Mouse (Mus musculus) heart, embryonic 14.5 days (tissue): Measurements from ENCODE around the gene Ppm1n. TPM values are rescaled to one million over a fixed set of nuclear protein-coding genes. Genes with fewer than 3 reads are reported as not detected.
"Not testable (repeated sequence)": the region's sequence is repeated elsewhere in the genome, so short reads cannot be mapped to it uniquely, and the experiment has no call there.

Source experiments
- ATAC-seq: fragments of 200-750 bp; cut with Nextera tagmentation; 2 replicates; pipeline ENCODE4 v1.8.0; 2017; ENCODE audit warnings: low read depth, moderate TSS enrichment; ENCODE audit not compliant: insufficient number of reproducible peaks, insufficient read depth, low FRiP score
- H3K27ac ChIP-seq, 2 experiments: fragments of 200-500 bp in 1 of 2; fragments of 300-500 bp in 1 of 2; sonication (generic) in 1 of 2; replicated peaks in 1 of 2; 2 replicates each; pipeline ENCODE4 v1.5.1; 2012 to 2014; ENCODE audit warnings: low read depth in 2 of 2, low read length in 2 of 2, control low read depth in 1 of 2, mild to moderate bottlenecking in 1 of 2, mixed read lengths in 1 of 2; ENCODE audit not compliant: control insufficient read depth in 1 of 2, insufficient read depth in 1 of 2
- H3K27me3 ChIP-seq: fragments of 300-500 bp; sonication (generic); 2 replicates; pipeline ENCODE4 v1.6.1; 2014; ENCODE audit warnings: mild to moderate bottlenecking, low read length, control low read depth; ENCODE audit not compliant: control insufficient read depth, insufficient read depth
- H3K36me3 ChIP-seq: fragments of 300-500 bp; sonication (generic); 2 replicates; pipeline ENCODE4 v1.6.1; 2014; ENCODE audit warnings: mild to moderate bottlenecking, control low read depth, low read length, mixed read lengths; ENCODE audit not compliant: control insufficient read depth, insufficient read depth
- H3K4me1 ChIP-seq, 2 experiments: fragments of 200-500 bp in 1 of 2; fragments of 300-500 bp in 1 of 2; sonication (generic) in 1 of 2; 2 replicates each; pipeline ENCODE4 v1.6.1; 2012 to 2014; ENCODE audit warnings: low read length in 2 of 2, control low read depth in 1 of 2, mixed read lengths in 1 of 2; ENCODE audit not compliant: control insufficient read depth in 2 of 2, insufficient read depth in 2 of 2
- H3K4me2 ChIP-seq: fragments of 300-500 bp; sonication (generic); 2 replicates; pipeline ENCODE4 v1.6.1; 2014; ENCODE audit warnings: mild to moderate bottlenecking, low read length
- H3K4me3 ChIP-seq, 2 experiments: fragments of 200-500 bp in 1 of 2; fragments of 300-500 bp in 1 of 2; sonication (generic) in 1 of 2; 2 replicates each; pipeline ENCODE4 v1.5.1; 2012 to 2014; ENCODE audit warnings: low read length in 2 of 2, mild to moderate bottlenecking in 2 of 2, control low read depth in 1 of 2, low read depth in 1 of 2, moderate library complexity in 1 of 2; ENCODE audit not compliant: control insufficient read depth in 1 of 2, insufficient read depth in 1 of 2
- H3K9ac ChIP-seq: fragments of 300-500 bp; sonication (generic); 2 replicates; pipeline ENCODE4 v1.6.1; 2014; ENCODE audit warnings: mild to moderate bottlenecking, low read length
- H3K9me3 ChIP-seq: fragments of 300-500 bp; sonication (generic); 2 replicates; pipeline ENCODE4 v1.6.1; 2016; ENCODE audit warnings: low read length, control low read depth; ENCODE audit not compliant: control insufficient read depth
- WGBS: fragments of 180-500 bp; shearing (Covaris S2); extraction: QIAGEN DNeasy Blood & Tissue Kit; methylation state at CpG from one replicate; pipeline ENCODE4 v1.1.7; 2014; 5-methylcytosine and 5-hydroxymethylcytosine counted together
- polyA plus RNA-seq: library from polyadenylated mRNA; unstranded; fragments of >200 nt; fragmentation: Nextera tagmentation; extraction: Ambion mirVana; gene quantifications from 2 replicates; pipeline ENCODE4 v1.2.1, GENCODE M21; 2014

The Ppm1n gene
- polyA plus RNA-seq, 1 experiment from 2014 or later, result 0.20 TPM

- Histone ChIP-seq H3K27ac (no peak overlapping the region), H3K4me3 (peak overlapping the region; percentile 31 to 33), H3K9ac (peak overlapping the region; percentile 56; the same call in 1 of the 2 replicates), H3K4me1 (peaks cover 6% of the 10 kb centered on the region in 2 experiments; a peak in 3 of 4 replicates), H3K36me3 (no peaks in the 10 kb centered on the region), H3K9me3 (no peaks in the 10 kb centered on the region), H3K4me2 (peak overlapping the region; percentile 63), H3K27me3 (no peaks in the 10 kb centered on the region)
- ATAC-seq, result peak; percentile 46; the same call in 1 of the 2 replicates
- 13% methylated on average over 21 of the region's 22 CpGs for WGBS
These were observed 15.8 kb upstream of the Ppm1n start for GRCm38 (mm10) chr7:19295503-19296185.

GRCm38 (mm10) chr7:19290969-19291596, 11.2 kb upstream of the Ppm1n start:
- Histone ChIP-seq H3K4me3 (peak overlapping the region; percentile 49 to 54), H3K4me1 (peaks cover 6 to 7% of the 10 kb centered on the region in 2 experiments; a peak in 3 of 4 replicates), H3K9me3 (no peaks in the 10 kb centered on the region), H3K27me3 (no peaks in the 10 kb centered on the region), H3K27ac (peak overlapping the region; percentile 39 to 55), H3K4me2 (peak overlapping the region; percentile 70), H3K36me3 (no peaks in the 10 kb centered on the region), H3K9ac (peak overlapping the region; percentile 64)
- WGBS, result 0% methylated on average over 20 of the region's 20 CpGs
- ATAC-seq, result peak; percentile 59

DNA sequence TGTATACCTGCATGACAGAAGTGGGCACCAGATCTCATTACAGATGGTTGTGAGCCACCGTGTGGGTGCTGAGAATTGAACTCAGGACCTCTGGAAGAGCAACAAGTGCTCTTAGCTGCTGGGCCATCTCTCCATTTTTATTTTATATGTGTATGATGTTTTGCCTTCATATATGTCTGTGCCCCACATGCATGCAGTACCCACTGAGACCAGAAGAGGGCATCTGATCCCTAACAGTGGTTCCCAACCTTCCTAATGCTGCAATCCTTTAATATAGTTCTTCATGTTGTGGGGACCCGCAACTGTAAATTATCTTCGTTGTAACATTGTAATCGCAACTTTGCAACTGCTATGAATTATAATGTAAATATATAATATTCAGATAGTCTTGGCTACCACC, 4.9 kb upstream of the Ppm1n start:
- Histone ChIP-seq H3K27me3 (peaks cover 31% of the 10 kb centered on the region), H3K27ac (no peak overlapping the region), H3K9ac (no peak overlapping the region), H3K4me3 (no peak overlapping the region), H3K9me3 (no peaks in the 10 kb centered on the region), H3K4me2 (no peak overlapping the region), H3K36me3 (no peaks in the 10 kb centered on the region), H3K4me1 (peaks cover 2 to 7% of the 10 kb centered on the region in 2 experiments; a peak in 1 of 4 replicates)
- WGBS, result 23% methylated on average over 4 of the region's 4 CpGs
- no peak for ATAC-seq

DNA sequence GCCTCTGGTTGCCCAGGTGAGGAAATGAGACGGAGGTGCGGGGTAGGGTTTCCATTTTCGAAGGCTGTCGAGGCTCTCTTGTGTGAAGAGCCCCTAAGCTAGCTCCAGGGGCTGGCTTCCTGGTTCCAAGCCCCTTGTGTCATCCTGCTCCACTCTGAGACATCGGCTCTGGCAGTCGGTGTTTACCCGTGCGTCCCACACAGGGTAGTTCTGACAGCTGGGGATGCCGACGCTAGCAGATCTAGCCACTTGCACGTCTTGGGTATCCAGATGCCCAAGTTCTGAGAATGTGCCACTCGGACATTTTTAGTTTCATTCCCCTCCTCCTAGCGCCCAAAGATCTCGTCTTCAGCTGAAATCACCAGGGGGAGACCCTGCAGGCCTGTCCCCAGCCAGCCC, 3.5 kb upstream of the Ppm1n start:
- Histone ChIP-seq H3K4me3 (no peak overlapping the region), H3K27ac (no peak overlapping the region), H3K4me1 (peaks cover 4 to 12% of the 10 kb centered on the region in 2 experiments; a peak in 3 of 4 replicates), H3K27me3 (peaks cover 44% of the 10 kb centered on the region), H3K9me3 (no peaks in the 10 kb centered on the region), H3K36me3 (no peaks in the 10 kb centered on the region), H3K9ac (no peak overlapping the region), H3K4me2 (peak overlapping the region; percentile 95)
- WGBS, result 38% methylated on average over 14 of the region's 14 CpGs
- ATAC-seq, result no peak

DNA sequence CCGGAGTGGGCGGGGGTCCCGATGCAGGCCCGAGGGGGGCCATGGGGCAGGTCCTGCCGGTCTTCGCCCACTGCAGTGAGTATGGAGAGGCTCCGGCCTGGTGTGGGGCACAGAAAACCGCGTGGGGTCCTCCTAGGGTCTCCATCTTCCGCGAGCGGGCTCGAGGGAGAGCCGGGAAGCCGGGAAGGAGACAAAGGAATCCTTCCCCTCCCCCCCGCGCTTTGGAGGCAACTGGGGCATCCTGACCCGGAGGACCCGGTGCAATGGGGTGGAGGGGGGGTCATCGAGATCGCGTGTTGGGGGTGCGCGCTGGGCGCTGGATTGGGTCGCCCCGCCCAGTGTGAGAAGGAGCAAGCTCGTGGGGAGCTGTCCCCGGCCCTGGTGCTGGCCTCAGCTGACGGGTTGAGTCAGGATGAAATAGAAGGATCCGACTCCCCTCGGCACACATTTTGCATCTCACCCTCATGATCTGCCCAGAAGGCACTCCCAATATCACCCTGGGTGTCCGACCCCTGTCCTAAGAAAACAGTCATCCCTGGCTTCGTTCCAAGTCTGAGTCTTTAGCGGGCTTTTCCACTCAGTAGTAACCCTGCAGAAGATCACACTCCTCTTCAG, 3.0 kb upstream of the Ppm1n start:
- peaks cover 50% of the 10 kb centered on the region for H3K27me3 ChIP-seq
- H3K36me3 ChIP-seq, result no peaks in the 10 kb centered on the region
- peak overlapping the region; percentile 46 to 49 for H3K4me3 ChIP-seq
- WGBS, result 1% methylated on average over 34 of the region's 35 CpGs
- H3K9me3 ChIP-seq, result no peaks in the 10 kb centered on the region
- peaks cover 4 to 12% of the 10 kb centered on the region in 2 experiments; a peak in 3 of 4 replicates for H3K4me1 ChIP-seq
- ATAC-seq, result peak; percentile 59; the same call in 1 of the 2 replicates
- H3K27ac ChIP-seq, result no peak overlapping the region
- peak overlapping the region; percentile 95 for H3K4me2 ChIP-seq
- H3K9ac ChIP-seq, result peak overlapping the region; percentile 34; the same call in 1 of the 2 replicates

- Histone ChIP-seq H3K27ac (no peak within 1 kb of the TSS), H3K4me1 (peaks cover 4 to 12% of the 10 kb centered on the region in 2 experiments; a peak in 3 of 4 replicates), H3K9me3 (no peaks in the 10 kb centered on the region), H3K36me3 (no peaks in the 10 kb centered on the region), H3K4me3 (peak within 1 kb of the TSS; percentile 46 to 49), H3K9ac (peak within 1 kb of the TSS; percentile 34; the same call in 1 of the 2 replicates), H3K27me3 (peaks cover 55% of the 10 kb centered on the region), H3K4me2 (peak within 1 kb of the TSS; percentile 95)
- under 1% methylated on average over 37 of the region's 37 CpGs for WGBS
- peak; percentile 48 for ATAC-seq
These were observed 2.5 kb upstream of the Ppm1n start, which contains the start of gene Rtn2 for GRCm38 (mm10) chr7:19282385-19282784. Gene Rtn2, plus strand, starts transcription at chr7:19282624.

GRCm38 (mm10) chr7:19281680-19282304, 1.9 kb upstream of the Ppm1n start:
- H3K27ac ChIP-seq, ATAC-seq, H3K9me3 ChIP-seq, H3K36me3 ChIP-seq, H3K9ac ChIP-seq: not testable (repeated sequence)
- H3K27me3 ChIP-seq, result peaks cover 55% of the 10 kb centered on the region
- H3K4me1 ChIP-seq, result peaks cover 4 to 12% of the 10 kb centered on the region in 2 experiments; a peak in 3 of 4 replicates
- 35% methylated on average over 6 of the region's 6 CpGs for WGBS
- H3K4me3 ChIP-seq, result peak overlapping the region in 1 of 2 experiments; percentile 46; a peak in 1 of 4 replicates
- peak overlapping the region; percentile 95 for H3K4me2 ChIP-seq
